Mouse (Mus musculus): ENCODE data around the gene Foxd4. TPM values are rescaled to one million over a fixed set of nuclear protein-coding genes. Genes with fewer than 3 reads are reported as not detected.

Gene Foxd4
- total and polyA plus RNA-seq, 3 experiments: not detected

- no peak overlapping the region for H3K4me2 ChIP-seq (ENCODE audit: insufficient read depth, low read depth, poor library complexity, severe bottlenecking)
- H3K36me3 ChIP-seq (replicated peaks in 1 of 2; ENCODE audit: control insufficient read depth in 1 of 2, insufficient read depth in 1 of 2, low read length in 1 of 2): no peaks in the 10 kb centered on the region
- DNase-seq (ENCODE audit: extremely low read depth): no peak
- H3K27me3 ChIP-seq (replicated peaks): peaks cover 3% of the 10 kb centered on the region
- peaks cover 6% of the 10 kb centered on the region for H3K9me3 ChIP-seq (replicated peaks; ENCODE audit: low read length)
- no peak for TF ChIP-seq ZC3H11A (IDR thresholded peaks at IDR 0.05; ENCODE audit: low read depth, low read length)
- no peak for TF ChIP-seq PAX5 (IDR thresholded peaks at IDR 0.05; ENCODE audit: low read length)
- no peak for TF ChIP-seq MEF2A (IDR thresholded peaks at IDR 0.05; ENCODE audit: borderline replicate concordance, low read depth, low read length)
- TF ChIP-seq E2F4 (IDR thresholded peaks at IDR 0.05; ENCODE audit: insufficient replicate concordance, low read depth, low read length): no peak
- TF ChIP-seq ZNF384 (IDR thresholded peaks at IDR 0.05; ENCODE audit: low read depth, low read length): no peak
- no peak for TF ChIP-seq EP300 (IDR thresholded peaks at IDR 0.05; ENCODE audit: low read length)
- no peak for TF ChIP-seq RAD21 (IDR thresholded peaks at IDR 0.05; ENCODE audit: low read depth, low read length)
- TF ChIP-seq GABPA (IDR thresholded peaks at IDR 0.05; ENCODE audit: insufficient replicate concordance, low read depth, low read length): no peak
- TF ChIP-seq IRF4 (IDR thresholded peaks at IDR 0.05; ENCODE audit: low read depth, low read length): no peak
- TF ChIP-seq POLR2A (IDR thresholded peaks at IDR 0.05; ENCODE audit: low read depth, low read length): no peak
- no peak for TF ChIP-seq NELFE (IDR thresholded peaks at IDR 0.05; ENCODE audit: low read depth, low read length)
- no peak for TF ChIP-seq JUN (IDR thresholded peaks at IDR 0.05; ENCODE audit: insufficient read depth, low read depth, low read length)
- no peak for TF ChIP-seq ETS1 (conservative IDR thresholded peaks at IDR 0.05; ENCODE audit: low read depth, low read length)
- TF ChIP-seq ZMIZ1 (IDR thresholded peaks at IDR 0.05; ENCODE audit: low read depth, low read length): no peak
- no peak for TF ChIP-seq MAFK (IDR thresholded peaks at IDR 0.05; ENCODE audit: insufficient replicate concordance, low read length)
- no peak for TF ChIP-seq USF1 (IDR thresholded peaks at IDR 0.05; ENCODE audit: low read depth, low read length)
- no peak for TF ChIP-seq KAT2A (IDR thresholded peaks at IDR 0.05; ENCODE audit: insufficient replicate concordance, low read length)
- no peak for TF ChIP-seq MXI1 (IDR thresholded peaks at IDR 0.05; ENCODE audit: low read depth, low read length)
- H3K9ac ChIP-seq (ENCODE audit: insufficient read depth, low read depth): no peak overlapping the region
- no peaks in the 10 kb centered on the region for H3K4me1 ChIP-seq (ENCODE audit: control insufficient read depth in 1 of 2, insufficient read depth in 2 of 2)
- no peak overlapping the region for H3K4me3 ChIP-seq (replicated peaks in 1 of 3; ENCODE audit: low read depth in 2 of 3, low read length in 2 of 3, poor library complexity in 1 of 3)
- in situ Hi-C loops (cut with MboI; ENCODE audit: low pct_ligation_motif_present, low pct_unique_long_range_greater_than_20kb, low sequenced_read_pairs) (loop anchor here (5.0 to 25.0 kb wide), 3 partner anchors 167 to 587 kb away; partner anchors contain the start of gene Fxn), dilution Hi-C loops (cut with MboI; ENCODE audit: extremely low pct_ligation_motif_present, extremely low pct_unique_long_range_greater_than_20kb, low sequenced_read_pairs) (no loop called here)
- H3K27ac ChIP-seq (ENCODE audit: insufficient read depth, low read depth): no peak overlapping the region
- H3K79me2 ChIP-seq (replicated peaks; ENCODE audit: control insufficient read depth, extremely low read depth, insufficient read depth, poor library complexity, severe bottlenecking): no peaks in the 10 kb centered on the region
Observed at GRCm38 (mm10) chr19:24873873-24874272, 27.1 kb downstream of the Foxd4 start.

- no peaks in the 10 kb centered on the region for H3K36me3 ChIP-seq (replicated peaks in 1 of 2; ENCODE audit: control insufficient read depth in 1 of 2, insufficient read depth in 1 of 2, low read length in 1 of 2)
- no peak overlapping the region for H3K9ac ChIP-seq (ENCODE audit: insufficient read depth, low read depth)
- dilution Hi-C loops (cut with MboI; ENCODE audit: extremely low pct_ligation_motif_present, extremely low pct_unique_long_range_greater_than_20kb, low sequenced_read_pairs): no loop called here
- peak; percentile 75 for DNase-seq (ENCODE audit: extremely low read depth)
- H3K27me3 ChIP-seq (replicated peaks): peaks cover 3% of the 10 kb centered on the region
- in situ Hi-C loops (cut with MboI; ENCODE audit: low pct_ligation_motif_present, low pct_unique_long_range_greater_than_20kb, low sequenced_read_pairs): loop anchor here (5.0 to 25.0 kb wide), 3 partner anchors 164 to 584 kb away; partner anchors contain the start of gene Fxn
- H3K9me3 ChIP-seq (replicated peaks; ENCODE audit: low read length): peaks cover 5% of the 10 kb centered on the region
- H3K79me2 ChIP-seq (replicated peaks; ENCODE audit: control insufficient read depth, extremely low read depth, insufficient read depth, poor library complexity, severe bottlenecking): no peaks in the 10 kb centered on the region
- no peak overlapping the region for H3K27ac ChIP-seq (ENCODE audit: insufficient read depth, low read depth)
- peak overlapping the region; percentile 76; the same call in 1 of the 2 replicates for H3K4me2 ChIP-seq (ENCODE audit: insufficient read depth, low read depth, poor library complexity, severe bottlenecking)
- H3K4me1 ChIP-seq (ENCODE audit: control insufficient read depth in 1 of 2, insufficient read depth in 2 of 2): no peaks in the 10 kb centered on the region
- no peak overlapping the region for H3K4me3 ChIP-seq (replicated peaks in 1 of 3; ENCODE audit: low read depth in 2 of 3, low read length in 2 of 3, poor library complexity in 1 of 3)
- TF ChIP-seq IRF4 (IDR thresholded peaks at IDR 0.05; ENCODE audit: low read depth, low read length) (no peak), MAX (IDR thresholded peaks at IDR 0.05; ENCODE audit: low read length) (no peak), RAD21 (IDR thresholded peaks at IDR 0.05; ENCODE audit: low read depth, low read length) (peak; percentile 96), SMC3 (IDR thresholded peaks at IDR 0.05; ENCODE audit: low read depth, low read length) (peak; percentile 78), UBTF (IDR thresholded peaks at IDR 0.05; ENCODE audit: low read depth, low read length) (no peak), PAX5 (IDR thresholded peaks at IDR 0.05; ENCODE audit: low read length) (no peak), E2F4 (IDR thresholded peaks at IDR 0.05; ENCODE audit: insufficient replicate concordance, low read depth, low read length) (no peak), JUN (IDR thresholded peaks at IDR 0.05; ENCODE audit: insufficient read depth, low read depth, low read length) (no peak), ZC3H11A (IDR thresholded peaks at IDR 0.05; ENCODE audit: low read depth, low read length) (peak; percentile 51; the same call in 1 of the 2 replicates), CTCF (conservative IDR thresholded peaks at IDR 0.05 in 1 of 2, IDR thresholded peaks at IDR 0.05 in 1 of 2; ENCODE audit: low read depth in 2 of 2, low read length in 2 of 2) (peak; percentile 89 to 94), POLR2A (IDR thresholded peaks at IDR 0.05; ENCODE audit: low read depth, low read length) (no peak), MAZ (IDR thresholded peaks at IDR 0.05; ENCODE audit: low read depth, low read length) (no peak), ETS1 (conservative IDR thresholded peaks at IDR 0.05; ENCODE audit: low read depth, low read length) (no peak)
Observed at GRCm38 (mm10) chr19:24871037-24871635, 29.9 kb downstream of the Foxd4 start.
